Mouse (Mus musculus): ENCODE measurements around the gene Olfr985.

The Olfr985 gene

DNA sequence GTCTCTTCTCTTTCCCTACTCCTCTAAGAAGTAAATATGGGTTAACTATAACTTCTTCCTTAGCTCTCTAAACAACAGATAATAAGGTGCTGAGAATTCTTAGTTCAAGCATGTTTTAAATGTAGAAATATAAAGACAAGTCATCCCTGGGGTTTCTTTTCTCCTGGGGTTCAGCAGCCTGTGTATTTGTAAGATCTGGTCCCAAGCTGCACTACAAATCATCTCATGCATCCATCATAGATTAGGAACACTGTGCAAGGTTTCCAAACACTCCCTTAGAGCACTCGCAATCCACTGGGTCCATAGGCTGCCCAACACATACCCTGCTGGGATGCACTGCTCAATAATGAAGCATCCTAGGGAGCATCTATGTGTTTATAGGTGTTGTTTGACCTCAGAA lies at the start of gene Olfr985:
Gene Olfr985, minus strand, starts transcription at position 101 of the 400 bp plus-strand sequence.
- DNase-seq (ENCODE audit: low spot score), result no peak

DNA sequence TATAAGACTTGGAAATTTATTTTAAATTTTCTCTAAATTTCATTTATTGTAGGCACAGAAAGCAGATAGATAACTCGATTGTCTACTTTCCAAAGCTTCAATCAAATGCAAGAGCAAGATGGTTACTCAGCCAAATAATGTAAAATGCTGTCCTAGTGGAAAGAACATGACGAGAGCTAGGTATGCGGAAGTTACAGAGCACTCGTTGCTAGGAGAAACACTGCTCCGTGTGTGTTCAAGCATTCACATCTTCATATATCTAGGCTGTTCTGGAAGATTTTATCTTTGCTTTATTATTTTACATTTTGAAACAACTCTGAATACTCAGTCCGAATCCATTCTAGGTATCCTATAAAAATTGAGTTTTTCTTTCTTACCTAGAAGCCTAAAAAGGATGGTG lies 47.0 kb upstream of the Olfr985 start:
- DNase-seq (ENCODE audit: low spot score), result no peak

DNA sequence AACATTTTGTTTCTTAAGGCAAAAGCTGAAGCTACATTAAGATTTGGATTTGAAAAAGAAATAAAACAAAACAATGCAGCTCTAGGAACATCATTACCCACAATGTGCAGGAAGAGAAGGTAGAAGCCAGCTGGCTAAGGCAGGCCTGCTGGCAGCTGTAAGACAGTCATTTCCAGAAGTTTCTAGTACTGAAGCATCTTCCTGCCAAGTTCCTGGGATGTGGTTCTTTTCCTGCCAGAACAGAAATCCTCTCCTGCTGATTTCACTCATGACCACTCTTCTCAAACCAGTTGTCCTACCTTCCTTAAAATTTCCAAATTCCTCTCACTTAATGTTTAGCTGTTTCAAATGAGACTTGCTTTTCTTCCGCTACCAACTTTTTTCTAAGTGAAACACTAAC lies 36.5 kb upstream of the Olfr985 start:
- no peak for DNase-seq (ENCODE audit: low spot score)

DNA sequence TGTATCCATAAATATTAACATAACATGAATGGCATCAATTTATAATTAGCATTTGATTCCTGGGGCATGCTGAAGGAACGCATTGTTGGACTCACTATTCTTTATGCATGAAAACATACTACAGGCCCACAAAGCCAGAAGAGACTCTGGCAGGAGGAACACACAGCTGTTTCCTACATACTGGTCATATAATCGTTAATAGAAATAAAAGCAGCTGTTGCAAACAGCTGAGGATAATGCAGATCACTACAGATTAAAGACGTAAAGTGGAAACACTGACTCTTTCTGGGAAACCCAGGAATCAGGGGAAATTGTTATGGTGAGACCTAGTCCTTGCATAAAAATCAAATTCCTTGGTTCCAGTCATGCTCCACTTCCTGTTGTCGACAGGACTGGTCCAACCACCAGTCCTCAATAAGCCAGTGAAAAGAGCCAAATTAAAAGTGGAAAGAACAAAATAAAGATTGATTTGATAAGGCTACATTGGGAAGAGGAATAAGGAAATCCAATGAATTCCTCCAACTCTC lies 25.2 kb upstream of the Olfr985 start:
- DNase-seq (ENCODE audit: low spot score), result no peak

DNA sequence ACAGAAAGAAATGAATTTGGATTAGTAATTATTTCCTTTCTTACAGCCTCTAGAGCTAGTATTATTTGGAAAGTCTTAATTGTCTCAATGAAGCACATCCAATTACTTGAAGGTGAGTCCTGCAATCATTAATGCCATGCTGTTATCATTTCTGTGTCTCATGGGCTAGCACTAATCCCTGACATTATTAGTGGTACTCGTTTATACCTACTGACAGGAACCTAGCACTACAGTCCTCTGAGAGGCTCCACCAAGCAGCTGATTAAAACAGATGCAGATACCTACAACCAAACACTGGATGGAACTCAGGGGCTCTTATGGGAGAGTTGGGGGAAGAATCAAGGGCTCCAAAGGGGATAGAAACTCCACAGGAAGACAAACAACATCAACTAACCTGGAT lies 11.6 kb upstream of the Olfr985 start:
- DNase-seq (ENCODE audit: low spot score), result no peak

DNA sequence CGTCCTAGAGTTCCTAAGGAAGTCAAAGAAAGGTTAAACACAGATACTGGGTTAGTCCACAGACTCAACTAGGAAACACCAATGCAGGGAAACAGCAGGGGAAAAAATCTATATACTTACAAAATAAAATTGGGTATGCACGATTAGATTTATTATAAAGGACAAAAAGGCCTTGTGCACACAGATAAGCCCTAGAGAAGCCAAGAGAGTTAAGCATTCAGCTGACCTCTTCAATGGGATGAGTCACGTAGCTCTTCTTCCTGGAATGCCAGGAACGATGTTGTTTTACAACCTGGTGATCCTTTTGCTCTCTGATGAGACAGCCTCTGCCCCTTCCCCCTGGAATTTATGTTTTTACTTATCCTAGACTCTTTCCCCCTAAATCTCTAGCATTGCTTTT lies 9.5 kb upstream of the Olfr985 start:
- DNase-seq (ENCODE audit: low spot score), result no peak

DNA sequence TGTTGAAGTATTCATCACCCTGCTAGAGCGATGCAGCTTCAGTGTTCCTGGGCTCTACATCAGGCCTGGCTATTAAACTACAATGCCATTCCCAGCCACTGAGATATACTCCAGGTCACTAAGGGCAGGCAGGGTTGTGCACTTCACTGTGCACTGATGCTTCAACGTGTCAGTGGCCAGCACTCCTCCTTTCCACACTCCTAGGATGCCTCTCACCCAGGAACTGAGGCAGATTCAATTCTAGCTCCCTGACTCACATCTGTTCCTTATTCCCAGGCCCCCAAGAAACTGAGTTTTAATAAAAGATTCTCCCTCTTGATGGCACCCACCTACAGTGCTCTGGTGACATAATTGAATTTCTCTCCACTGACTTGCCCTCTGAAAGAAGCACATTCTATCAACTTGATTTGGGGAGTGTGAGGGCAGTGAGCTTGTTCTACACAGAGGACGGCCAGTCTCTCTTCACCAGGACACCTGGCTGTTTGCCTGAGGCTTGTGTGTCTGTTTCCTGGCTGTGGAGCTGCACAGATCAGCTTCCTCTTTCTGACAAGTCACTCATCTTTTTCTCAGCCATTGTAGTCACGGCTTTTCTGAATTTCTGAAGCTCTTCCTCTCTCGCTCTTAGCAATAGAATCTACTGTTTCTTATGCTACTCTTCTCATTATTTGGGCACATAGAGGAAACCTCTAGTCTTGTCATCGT lies 7.2 kb upstream of the Olfr985 start:
- no peak for DNase-seq (ENCODE audit: low spot score)

DNA sequence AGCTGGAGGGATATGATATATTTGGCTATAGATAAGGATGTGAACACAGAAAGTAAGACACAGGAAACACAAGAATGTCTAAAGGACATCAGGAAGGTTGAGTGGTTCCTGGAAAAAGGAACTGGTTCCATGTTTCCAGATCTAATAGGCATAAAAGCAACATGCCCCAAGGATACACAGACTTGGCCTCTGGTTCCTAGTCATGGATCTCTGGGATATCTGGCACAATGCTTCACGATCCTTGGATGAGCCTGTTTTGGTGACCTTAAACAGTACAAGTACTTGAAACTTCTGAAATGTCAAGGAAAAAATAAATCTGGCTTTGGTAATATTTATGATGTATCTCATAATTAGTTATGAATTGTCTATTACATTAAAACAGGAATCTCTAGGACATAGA lies 572 bp upstream of the Olfr985 start:
- no peak for DNase-seq (ENCODE audit: low spot score)

DNA sequence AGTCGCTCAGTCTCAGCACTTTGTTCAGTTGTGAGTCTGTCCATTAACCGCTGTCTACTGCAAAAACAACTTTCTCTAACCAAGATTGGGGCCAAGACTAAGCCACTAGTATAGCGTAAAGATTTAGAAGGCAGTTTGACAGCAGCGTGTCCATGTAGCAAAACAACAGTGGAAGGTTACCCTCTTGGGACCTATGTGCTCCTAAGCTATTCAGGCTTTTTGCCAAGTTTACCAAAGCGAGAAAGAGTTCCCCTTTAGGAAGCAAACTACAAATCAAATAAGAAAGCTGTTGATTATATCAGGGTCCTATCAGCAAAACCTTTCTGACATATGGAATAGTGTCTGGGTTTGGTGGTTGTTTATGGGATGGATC lies 12.7 kb downstream of the Olfr985 start:
- DNase-seq (ENCODE audit: low spot score), result no peak

DNA sequence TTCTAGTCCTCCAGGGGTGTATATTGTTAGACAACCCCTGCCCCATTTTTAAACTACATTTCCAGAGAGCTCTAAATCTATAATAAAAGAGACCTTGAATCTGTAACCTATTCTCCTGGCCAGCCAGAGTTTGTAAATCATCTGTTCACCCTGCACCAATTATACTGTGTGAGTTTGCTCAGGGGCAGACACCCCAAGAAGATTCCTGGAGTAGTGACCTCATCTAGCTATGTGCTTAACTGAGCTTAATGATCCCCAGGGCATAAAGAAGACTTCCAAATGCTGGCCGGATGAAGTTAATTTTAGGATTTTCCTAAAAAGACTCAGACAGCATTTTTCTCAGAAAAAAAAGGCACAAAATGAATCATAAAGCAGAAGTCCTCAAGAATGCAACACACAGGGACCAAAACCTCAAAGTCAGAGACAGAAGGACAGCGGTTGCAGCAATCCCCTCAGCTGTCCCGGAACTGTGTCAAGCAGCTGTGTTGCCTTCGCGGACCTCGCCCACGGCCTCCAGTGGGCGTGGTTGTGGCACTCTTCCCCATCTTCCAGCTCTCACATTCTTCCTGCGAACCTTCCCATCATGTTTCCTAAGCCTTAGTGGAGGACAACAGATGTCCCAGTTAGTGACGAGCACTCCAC lies 13.2 kb downstream of the Olfr985 start:
- DNase-seq (ENCODE audit: low spot score), result no peak

DNA sequence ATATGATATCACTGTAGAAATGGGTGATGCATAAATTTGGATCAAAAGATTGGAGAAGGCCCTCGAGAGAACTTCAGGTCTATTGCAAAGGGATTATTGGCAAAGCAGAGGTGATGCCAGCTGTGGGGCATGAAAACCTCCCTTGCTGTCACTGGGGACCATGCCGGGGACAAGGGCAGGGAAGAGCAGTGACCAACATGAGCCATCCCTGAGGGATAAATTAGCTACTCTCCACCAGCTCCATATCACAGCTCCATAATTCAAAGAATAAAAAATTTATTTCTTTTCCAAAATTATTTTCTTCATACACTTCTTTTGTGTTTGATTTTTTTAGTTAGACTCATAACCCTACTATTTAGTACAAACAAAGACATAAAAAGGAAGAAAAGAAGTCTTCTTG lies 15.9 kb downstream of the Olfr985 start, which contains the start of gene Olfr984:
Gene Olfr984, minus strand, starts transcription at position 101 of the 400 bp plus-strand sequence.
- DNase-seq (ENCODE audit: low spot score), result no peak

DNA sequence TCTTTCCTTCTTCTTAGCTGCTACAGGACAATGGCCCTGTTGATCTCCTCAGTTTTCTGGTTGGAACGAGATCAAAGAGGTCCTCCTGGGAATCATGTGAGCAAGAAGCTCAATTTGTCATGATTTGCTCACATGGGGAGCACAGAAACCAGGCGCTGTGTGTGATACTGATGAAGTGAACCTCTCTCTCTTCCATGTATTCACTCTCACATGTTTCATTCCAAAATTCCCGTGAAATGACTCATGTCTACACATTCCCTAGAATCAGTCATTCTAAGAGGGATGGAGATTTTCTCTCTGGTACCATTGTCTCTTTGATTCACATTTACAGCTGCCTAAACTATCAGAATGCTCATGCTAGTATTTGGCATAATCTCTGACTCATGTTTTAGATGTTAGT lies 35.2 kb downstream of the Olfr985 start:
- DNase-seq (ENCODE audit: low spot score), result no peak

DNA sequence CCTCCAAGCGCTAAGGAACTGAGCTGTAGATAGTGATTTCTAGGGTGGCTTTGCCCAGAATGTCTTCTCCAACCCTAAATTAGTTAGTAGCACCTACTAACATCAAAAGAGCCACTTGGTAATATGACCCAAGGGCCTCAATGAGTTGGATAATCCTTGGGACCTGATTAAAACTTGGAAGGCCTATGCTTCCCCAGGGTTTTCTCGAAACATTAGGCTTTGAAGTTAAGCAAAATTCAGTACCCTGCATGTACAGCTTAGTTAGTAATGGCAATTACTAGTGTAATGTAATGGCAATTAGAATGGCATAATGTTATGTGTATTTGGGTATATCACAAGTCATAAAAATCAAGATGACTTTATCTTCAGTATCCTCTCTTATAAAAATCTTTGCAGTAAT lies 36.5 kb downstream of the Olfr985 start, which contains the start of gene Olfr983:
Gene Olfr983, minus strand, starts transcription at position 101 of the 400 bp plus-strand sequence.
- DNase-seq (ENCODE audit: low spot score), result no peak

Data from layer of hippocampus, adult 11-12 months (tissue).